Mouse (Mus musculus) adrenal gland, adult 10 weeks (tissue): ENCODE measurements around the gene Spaca4. TPM values are rescaled to one million over a fixed set of nuclear protein-coding genes. Genes with fewer than 3 reads are reported as not detected.

Experiments used
- polyA plus RNA-seq: library from polyadenylated mRNA; stranded (reverse); fragments of 350-450 nt; fragmentation: Illumina TruSeq; extraction: RNeasy Lipid Tissue Mini Kit (QIAGEN cat#74804); gene quantifications from one replicate; pipeline ENCODE4 v1.2.3, GENCODE M21; 2014; ENCODE audit warnings: low read depth, low replicate concordance

Spaca4 gene
- polyA plus RNA-seq, result not detected

GRCm38 (mm10) chr7:45725713-45726112 is at the start of gene Spaca4:
TSS of gene Spaca4 (minus strand) at chr7:45725813.

DNA sequence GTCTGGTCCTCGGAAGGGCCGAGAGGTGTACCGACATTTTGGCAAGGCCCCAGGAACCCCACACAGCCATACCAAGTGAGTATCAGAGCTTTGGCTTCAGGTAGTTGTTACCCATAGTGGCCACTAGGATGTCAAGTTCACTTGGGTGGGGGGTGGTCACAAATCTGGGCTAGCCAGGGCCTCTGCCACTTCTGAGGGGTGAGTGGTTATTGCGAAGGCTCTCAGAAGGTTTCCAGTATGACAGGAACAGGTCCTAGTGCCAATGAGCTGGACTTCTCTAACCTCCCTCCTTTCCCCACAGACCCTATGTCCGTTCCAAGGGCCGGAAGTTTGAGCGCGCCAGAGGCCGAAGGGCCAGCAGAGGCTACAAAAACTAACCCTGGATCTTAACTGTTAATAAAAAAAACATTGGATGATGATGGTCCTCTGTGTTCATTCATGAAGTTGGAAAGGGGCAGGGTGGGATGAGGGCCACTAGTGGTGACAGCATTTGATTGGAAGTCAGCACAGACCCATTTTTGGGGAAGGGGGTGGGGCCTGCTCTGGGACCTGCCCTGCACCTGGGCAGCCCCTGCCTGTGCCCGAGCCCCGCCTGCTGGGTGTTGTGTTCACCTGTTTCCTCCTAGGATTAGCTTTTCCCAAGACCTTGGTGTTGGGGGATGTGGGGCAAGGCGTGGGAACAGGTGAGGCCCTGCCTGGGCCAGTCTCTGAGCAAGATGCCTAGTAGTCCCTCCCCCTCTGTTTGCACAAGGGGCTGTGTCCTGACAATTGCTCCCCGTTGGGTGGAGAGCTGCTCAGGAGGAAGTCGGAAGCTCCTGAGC is 5.0 kb downstream of the Spaca4 start, which contains the start of gene Fam83e:
Fam83e (plus strand) TSS at position 800 of the 821 bp plus-strand sequence.

DNA sequence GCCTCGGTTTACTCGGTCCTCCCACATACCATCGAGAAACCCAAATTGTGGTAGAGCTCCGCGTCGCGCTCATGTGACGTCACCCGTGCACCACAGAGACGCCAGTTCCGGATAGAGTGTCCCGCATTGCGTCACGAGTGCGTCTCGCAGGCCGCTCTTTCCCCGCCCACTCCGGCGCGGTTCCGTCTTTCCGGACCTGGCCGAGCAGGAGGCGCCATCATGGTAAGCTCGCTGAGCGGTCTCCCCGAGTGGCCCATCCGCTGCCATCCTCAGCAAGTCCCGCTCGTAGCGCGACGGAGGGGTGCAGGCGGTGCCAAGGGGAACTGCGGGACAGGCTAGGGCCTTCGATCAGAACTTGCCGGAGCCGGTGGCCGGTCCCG is 7.7 kb downstream of the Spaca4 start, which contains the start of gene Sphk2:
Sphk2 (minus strand) TSS at position 85 of the 380 bp plus-strand sequence.

GRCm38 (mm10) chr7:45715090-45715708 is 10.4 kb downstream of the Spaca4 start, which contains the start of gene Rpl18:
TSS of gene Rpl18 (plus strand) at chr7:45715457.

DNA sequence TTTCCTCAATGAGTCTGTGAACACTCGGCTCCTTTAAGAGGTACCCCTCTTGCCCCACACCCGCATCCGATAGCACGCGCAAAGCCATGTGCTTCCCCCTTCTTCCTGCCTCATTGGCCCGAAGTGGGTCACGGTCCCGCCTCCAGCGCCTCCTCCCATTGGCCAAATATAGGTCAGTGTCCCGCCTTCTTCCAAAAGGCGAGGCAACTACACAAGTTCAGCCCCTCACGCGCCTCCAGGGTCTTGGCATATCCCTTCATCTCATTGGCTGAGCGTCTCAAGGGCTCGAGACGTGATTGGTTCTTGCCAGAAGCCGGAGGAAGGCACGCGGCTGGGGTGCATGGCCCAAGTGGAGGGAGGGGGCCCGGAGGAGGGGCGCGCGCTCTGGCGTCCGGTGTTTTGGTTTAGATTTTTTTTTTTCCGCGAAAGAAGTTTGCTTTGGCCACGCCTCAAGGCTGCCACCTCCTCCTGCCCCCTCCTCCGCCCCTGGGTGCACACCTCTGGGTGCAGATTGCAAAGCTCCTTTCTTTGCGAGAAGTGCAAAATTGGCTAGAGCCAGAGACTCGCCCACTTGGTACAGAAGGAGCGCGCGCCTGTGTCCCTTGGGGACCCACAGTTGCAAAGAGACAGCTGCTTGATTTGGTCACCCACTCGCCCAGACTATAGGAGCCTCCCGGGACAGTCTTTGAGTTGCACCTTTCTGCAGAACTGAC is 20.7 kb downstream of the Spaca4 start, which contains the start of gene Dbp:
Dbp (plus strand) TSS at position 359 of the 713 bp plus-strand sequence.

GRCm38 (mm10) chr7:45699523-45700141 is 26.0 kb downstream of the Spaca4 start, which contains the start of gene Car11:
TSS of gene Car11 (plus strand) at chr7:45699843.

DNA sequence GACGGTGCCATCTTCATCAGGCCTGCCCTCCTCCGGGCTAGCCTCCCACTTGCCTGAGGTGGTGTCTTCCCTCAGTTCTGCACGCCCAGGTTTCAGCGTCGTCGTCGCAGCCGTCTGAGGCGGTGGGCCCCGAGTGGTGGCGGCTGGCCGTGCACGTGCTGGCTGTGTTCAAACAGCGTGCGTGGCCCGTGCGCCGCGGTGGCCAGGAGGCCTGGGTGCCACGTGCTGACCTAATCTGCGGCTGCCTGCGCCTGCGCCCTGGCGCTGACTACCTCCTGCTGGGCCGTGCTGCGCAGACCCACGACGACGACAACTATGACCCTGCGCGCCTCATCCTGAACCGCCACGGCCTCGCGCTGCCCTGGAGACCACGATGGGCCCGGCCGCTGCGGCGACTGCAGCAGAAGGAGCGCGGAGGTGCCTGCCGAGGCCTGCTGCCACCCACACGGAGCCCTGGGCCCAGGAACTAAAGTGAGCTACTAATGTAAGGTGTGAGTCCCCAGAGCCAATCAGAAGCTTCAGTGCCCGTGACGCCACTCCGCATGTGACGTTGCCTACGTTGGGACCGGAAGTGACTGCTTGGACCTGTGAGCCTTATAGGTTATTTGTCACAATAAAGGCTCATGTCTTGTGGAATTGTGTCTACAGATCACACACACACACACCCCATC is 31.6 kb downstream of the Spaca4 start, which contains the start of gene Sec1:
Sec1 (minus strand) TSS at position 482 of the 671 bp plus-strand sequence.

DNA sequence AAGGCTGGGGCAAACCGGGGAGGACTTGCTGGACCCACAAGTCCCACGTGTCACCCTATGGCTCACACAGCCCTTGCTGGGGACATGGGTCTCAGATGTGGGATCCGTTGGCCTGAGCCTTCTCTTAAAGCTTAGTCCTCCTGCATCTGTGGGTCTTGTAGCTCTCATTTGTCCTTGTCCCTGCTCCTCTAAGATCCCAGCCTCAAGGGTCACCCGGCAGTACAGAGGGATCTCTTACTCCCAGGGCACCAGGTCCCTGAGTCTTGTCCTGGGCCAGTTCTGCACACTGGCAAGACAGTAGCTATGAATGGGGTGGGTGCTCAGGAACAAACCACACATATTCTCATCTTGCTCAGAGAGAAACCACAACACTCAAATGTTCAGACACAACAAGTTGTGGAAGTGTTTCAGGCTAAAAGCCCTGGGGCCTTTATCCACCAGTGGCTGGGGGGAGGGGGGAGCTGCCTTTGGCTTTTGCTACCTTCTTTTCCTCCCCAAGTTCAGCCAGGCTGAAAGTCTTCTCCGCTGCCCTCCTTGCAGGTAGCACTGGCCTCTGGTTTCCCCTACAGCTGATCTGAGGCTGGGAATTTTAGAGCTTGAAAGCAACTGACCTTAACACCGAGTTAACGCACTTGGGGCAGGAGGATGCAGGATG is 42.1 kb downstream of the Spaca4 start, which contains the start of gene Ntn5:
Ntn5 (plus strand) TSS at position 627 of the 655 bp plus-strand sequence.

Other genes with a start within 250 kb of the Spaca4 start
- not detected for gene Tulp2, start 243.9 kb downstream of the Spaca4 start, polyA plus RNA-seq
- gene Gm45808, start 239.0 kb downstream of the Spaca4 start, polyA plus RNA-seq, result not detected
- 122 TPM for gene Dhdh, start 237.0 kb downstream of the Spaca4 start, polyA plus RNA-seq
- 68.5 TPM for gene Nucb1, start 215.4 kb downstream of the Spaca4 start, polyA plus RNA-seq
- 3.1 TPM for gene Ppp1r15a, start 199.5 kb downstream of the Spaca4 start, polyA plus RNA-seq
- 1.2 TPM for gene Plekha4, start 199.5 kb downstream of the Spaca4 start, polyA plus RNA-seq
- gene Hsd17b14, start 170.9 kb downstream of the Spaca4 start, polyA plus RNA-seq, result not detected
- gene Bcat2, start 155.7 kb downstream of the Spaca4 start, polyA plus RNA-seq, result 8.7 TPM
- gene Fgf21, start 110.3 kb downstream of the Spaca4 start, polyA plus RNA-seq, result not detected
- not detected for gene Fut1, start 108.5 kb downstream of the Spaca4 start, polyA plus RNA-seq
- not detected for gene Izumo1, start 104.0 kb downstream of the Spaca4 start, polyA plus RNA-seq
- gene Rasip1, start 98.3 kb downstream of the Spaca4 start, polyA plus RNA-seq, result 0.23 TPM
- gene Mamstr, start 85.8 kb downstream of the Spaca4 start, polyA plus RNA-seq, result 0.17 TPM
- gene Fut2, start 59.4 kb downstream of the Spaca4 start, polyA plus RNA-seq, result not detected
- not detected for gene Ntn5, start 41.8 kb downstream of the Spaca4 start, polyA plus RNA-seq
- gene Sec1, start 31.4 kb downstream of the Spaca4 start, polyA plus RNA-seq, result not detected
- gene Car11, start 26.0 kb downstream of the Spaca4 start, polyA plus RNA-seq, result 0.93 TPM
- gene Dbp, start 20.7 kb downstream of the Spaca4 start, polyA plus RNA-seq, result 9.2 TPM
- not detected for gene Rpl18, start 10.4 kb downstream of the Spaca4 start, polyA plus RNA-seq
- 0.82 TPM for gene Sphk2, start 7.8 kb downstream of the Spaca4 start, polyA plus RNA-seq
- gene Fam83e, start 4.6 kb downstream of the Spaca4 start, polyA plus RNA-seq, result not detected
- gene Lmtk3, start 57.9 kb upstream of the Spaca4 start, polyA plus RNA-seq, result not detected
- not detected for gene Sult2b1, start 58.9 kb upstream of the Spaca4 start, polyA plus RNA-seq
- 25.3 TPM for gene Cyth2, start 88.8 kb upstream of the Spaca4 start, polyA plus RNA-seq
- gene Kcnj14, start 99.0 kb upstream of the Spaca4 start, polyA plus RNA-seq, result not detected
- 1.9 TPM for gene Grwd1, start 105.1 kb upstream of the Spaca4 start, polyA plus RNA-seq
- 84.8 TPM for gene Kdelr1, start 147.0 kb upstream of the Spaca4 start, polyA plus RNA-seq
- not detected for gene Grin2d, start 152.6 kb upstream of the Spaca4 start, polyA plus RNA-seq
- not detected for gene Syngr4, start 170.9 kb upstream of the Spaca4 start, polyA plus RNA-seq
- gene Tmem143, start 171.1 kb upstream of the Spaca4 start, polyA plus RNA-seq, result 4.7 TPM
- gene Emp3, start 195.6 kb upstream of the Spaca4 start, polyA plus RNA-seq, result 15.2 TPM
- 3.8 TPM for gene Ccdc114, start 198.3 kb upstream of the Spaca4 start, polyA plus RNA-seq